Mouse (Mus musculus) kidney, postnatal 0 days (tissue): ENCODE data around the gene Sars. TPM values are rescaled to one million over a fixed set of nuclear protein-coding genes. Genes with fewer than 3 reads are reported as not detected.
A peak's percentile ranks its signal among the peaks of the same experiment; 100 is the strongest.

Source experiments
- ATAC-seq: fragments of 200-750 bp; cut with Nextera tagmentation; replicated peaks from 2 replicates; pipeline ENCODE4 v1.8.0; 2017; ENCODE audit warnings: low read depth, moderate number of reproducible peaks, moderate TSS enrichment, moderate library complexity; ENCODE audit not compliant: low FRiP score
- DNase-seq: peaks from one replicate; pipeline ENCODE4 v3.0.0-alpha.2; 2016; ENCODE audit warnings: low spot score
- H3K27ac ChIP-seq: fragments of 300-500 bp; sonication (generic); 2 replicates; pipeline ENCODE4 v1.5.1; 2014; ENCODE audit warnings: mild to moderate bottlenecking
- H3K27me3 ChIP-seq: fragments of 300-500 bp; sonication (generic); 2 replicates; pipeline ENCODE4 v1.6.1; 2014; ENCODE audit warnings: low read length, mixed read lengths; ENCODE audit not compliant: insufficient read depth
- H3K36me3 ChIP-seq: fragments of 300-500 bp; sonication (generic); 2 replicates; pipeline ENCODE4 v1.6.1; 2014; ENCODE audit warnings: low read length, mixed read lengths; ENCODE audit not compliant: insufficient read depth
- H3K4me1 ChIP-seq: fragments of 300-500 bp; sonication (generic); replicated peaks from 2 replicates; pipeline ENCODE4 v1.6.1; 2014; ENCODE audit warnings: antibody characterized with exemption, low read length, mixed read lengths; ENCODE audit not compliant: insufficient read depth
- H3K4me2 ChIP-seq: fragments of 300-500 bp; sonication (generic); 2 replicates; pipeline ENCODE4 v1.6.1; 2014; ENCODE audit warnings: mild to moderate bottlenecking, low read length, moderate library complexity, mixed read lengths
- H3K4me3 ChIP-seq: fragments of 300-500 bp; sonication (generic); replicated peaks from 2 replicates; pipeline ENCODE4 v1.5.1; 2014; ENCODE audit warnings: low read depth, low read length
- H3K9ac ChIP-seq: fragments of 300-500 bp; sonication (generic); 2 replicates; pipeline ENCODE4 v1.6.1; 2014; ENCODE audit warnings: low read depth, low read length
- H3K9me3 ChIP-seq: fragments of 300-500 bp; sonication (generic); replicated peaks from 2 replicates; pipeline ENCODE4 v1.6.1; 2016; ENCODE audit warnings: low read length, inconsistent platforms, mixed read lengths
- CTCF ChIP-seq: IDR thresholded peaks from 2 replicates; pipeline ENCODE4 v1.5.1; 2016; ENCODE audit warnings: antibody characterized with exemption, low read depth, mild to moderate bottlenecking, moderate library complexity
- WGBS: fragments of 180-500 bp; shearing (Covaris S2); extraction: QIAGEN DNeasy Blood & Tissue Kit; methylation state at CpG from one replicate; pipeline ENCODE4 v1.1.7; 2014; 5-methylcytosine and 5-hydroxymethylcytosine counted together
- polyA plus RNA-seq: library from polyadenylated mRNA; unstranded; fragments of >200 nt; fragmentation: Nextera tagmentation; extraction: Ambion mirVana; gene quantifications from 2 replicates; pipeline ENCODE4 v1.2.1, GENCODE M21; 2015

Sars gene
- polyA plus RNA-seq, 1 experiment from 2014 or later: 118 TPM

GRCm38 (mm10) chr3:108474969-108475368, 30.0 kb upstream of the Sars start:
- Histone ChIP-seq H3K9me3 (no peaks in the 10 kb centered on the region), H3K4me1 (no peaks in the 10 kb centered on the region), H3K27me3 (no peaks in the 10 kb centered on the region), H3K27ac (no peak overlapping the region), H3K9ac (no peak overlapping the region), H3K4me3 (no peak overlapping the region), H3K36me3 (no peaks in the 10 kb centered on the region), H3K4me2 (no peak overlapping the region)
- no peak for DNase-seq
- ATAC-seq: no peak
- WGBS: 85% methylated on average over 7 of the region's 7 CpGs
- no peak for TF ChIP-seq CTCF

DNA sequence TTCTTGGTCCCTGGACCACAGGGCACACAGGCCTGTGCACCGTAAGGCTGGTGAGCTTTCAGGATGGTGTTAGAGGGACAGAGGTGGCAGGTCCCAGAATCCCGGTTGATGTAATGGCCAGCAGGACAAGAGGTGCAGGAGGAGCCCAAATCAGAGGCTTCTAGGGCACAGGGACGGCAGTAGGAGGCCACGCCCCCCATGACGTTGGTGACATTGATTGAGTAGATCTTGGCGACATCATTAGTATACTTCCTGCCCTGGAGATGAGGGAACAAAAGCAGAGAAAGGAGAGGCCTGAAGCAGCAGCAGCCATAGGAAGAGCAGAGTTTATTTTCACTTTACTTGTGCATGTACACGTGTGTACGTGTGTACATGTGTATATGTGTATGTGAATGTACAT, 22.8 kb upstream of the Sars start:
- WGBS: 55% methylated on average over 8 of the region's 8 CpGs
- TF ChIP-seq CTCF: no peak
- ATAC-seq: no peak; the same call in 1 of the 2 replicates
- no peak overlapping the region for H3K9ac ChIP-seq
- H3K4me1 ChIP-seq: no peaks in the 10 kb centered on the region
- H3K27me3 ChIP-seq: no peaks in the 10 kb centered on the region
- no peak overlapping the region for H3K27ac ChIP-seq
- DNase-seq: peak; percentile 32
- H3K36me3 ChIP-seq: no peaks in the 10 kb centered on the region
- no peaks in the 10 kb centered on the region for H3K9me3 ChIP-seq
- no peak overlapping the region for H3K4me3 ChIP-seq
- no peak overlapping the region for H3K4me2 ChIP-seq

- Histone ChIP-seq H3K4me3 (no peak overlapping the region), H3K27ac (no peak overlapping the region), H3K27me3 (no peaks in the 10 kb centered on the region), H3K4me1 (no peaks in the 10 kb centered on the region), H3K9ac (no peak overlapping the region), H3K4me2 (no peak overlapping the region), H3K36me3 (no peaks in the 10 kb centered on the region), H3K9me3 (no peaks in the 10 kb centered on the region)
- WGBS: 76% methylated on average over 6 of the region's 6 CpGs
- DNase-seq (peak; percentile 9), ATAC-seq (no peak)
- peak; percentile 66 for TF ChIP-seq CTCF
Measured at GRCm38 (mm10) chr3:108466425-108466824, 21.4 kb upstream of the Sars start.

- WGBS: 33% methylated on average over 10 of the region's 10 CpGs
- DNase-seq: peak; percentile 10
- H3K4me1 ChIP-seq: no peaks in the 10 kb centered on the region; the same call in 1 of the 2 replicates
- H3K27me3 ChIP-seq: no peaks in the 10 kb centered on the region
- ATAC-seq: no peak; the same call in 1 of the 2 replicates
- peak; percentile 55 for TF ChIP-seq CTCF
- no peak overlapping the region for H3K4me2 ChIP-seq
- no peaks in the 10 kb centered on the region for H3K9me3 ChIP-seq
- no peak overlapping the region for H3K27ac ChIP-seq
- H3K9ac ChIP-seq: no peak overlapping the region
- no peaks in the 10 kb centered on the region for H3K36me3 ChIP-seq
- H3K4me3 ChIP-seq: no peak overlapping the region
Measured at GRCm38 (mm10) chr3:108458866-108459265, 13.9 kb upstream of the Sars start.

- ATAC-seq: no peak
- no peak overlapping the region for H3K4me2 ChIP-seq
- WGBS: 61% methylated on average over 14 of the region's 14 CpGs
Measured at GRCm38 (mm10) chr3:108458380-108458779, 13.4 kb upstream of the Sars start.

GRCm38 (mm10) chr3:108454172-108454571, 9.2 kb upstream of the Sars start:
- no peaks in the 10 kb centered on the region for H3K9me3 ChIP-seq
- DNase-seq (no peak), ATAC-seq (no peak)
- no peak overlapping the region for H3K9ac ChIP-seq
- no peak for TF ChIP-seq CTCF
- no peak overlapping the region for H3K4me2 ChIP-seq
- no peaks in the 10 kb centered on the region for H3K36me3 ChIP-seq
- no peak overlapping the region for H3K27ac ChIP-seq
- no peak overlapping the region for H3K4me3 ChIP-seq
- no peaks in the 10 kb centered on the region for H3K27me3 ChIP-seq
- WGBS: 64% methylated on average over 1 of the region's 1 CpGs
- H3K4me1 ChIP-seq: no peaks in the 10 kb centered on the region; the same call in 1 of the 2 replicates

More at GRCm38 (mm10) chr3:108458380-108458779, 13.4 kb upstream of the Sars start:
- no peaks in the 10 kb centered on the region for H3K9me3 ChIP-seq
- no peak for TF ChIP-seq CTCF
- no peak for DNase-seq
- no peaks in the 10 kb centered on the region for H3K36me3 ChIP-seq
- no peak overlapping the region for H3K9ac ChIP-seq
- H3K4me1 ChIP-seq: no peaks in the 10 kb centered on the region; the same call in 1 of the 2 replicates
- no peak overlapping the region for H3K27ac ChIP-seq
- H3K27me3 ChIP-seq: no peaks in the 10 kb centered on the region
- no peak overlapping the region for H3K4me3 ChIP-seq

GRCm38 (mm10) chr3:108451969-108452368, 7.0 kb upstream of the Sars start:
- 96% methylated on average over 2 of the region's 2 CpGs for WGBS
- DNase-seq (no peak), ATAC-seq (no peak)
- no peaks in the 10 kb centered on the region for H3K4me1 ChIP-seq
- no peaks in the 10 kb centered on the region for H3K27me3 ChIP-seq
- no peak overlapping the region for H3K9ac ChIP-seq
- H3K9me3 ChIP-seq: no peaks in the 10 kb centered on the region
- no peaks in the 10 kb centered on the region for H3K36me3 ChIP-seq
- no peak overlapping the region for H3K4me2 ChIP-seq
- H3K27ac ChIP-seq: no peak overlapping the region
- H3K4me3 ChIP-seq: no peak overlapping the region
- TF ChIP-seq CTCF: no peak
